Mouse (Mus musculus) heart, adult 18-20 months (tissue): Measurements from ENCODE around the gene Ktn1. TPM values are rescaled to one million over a fixed set of nuclear protein-coding genes. Genes with fewer than 3 reads are reported as not detected.

Experiments used
- DNase-seq, 2 experiments: peaks; one replicate each; pipeline ENCODE4 v3.0.0; 2021 to 2022; ENCODE audit warnings: mixed read lengths in 1 of 2
- total RNA-seq, 2 experiments: library from RNA; stranded (reverse); gene quantifications; 2 replicates each; pipeline ENCODE4 v1.2.3; 2021

Gene Ktn1
- total RNA-seq, 2 experiments from 2014 or later, result 188 to 203 TPM

DNA sequence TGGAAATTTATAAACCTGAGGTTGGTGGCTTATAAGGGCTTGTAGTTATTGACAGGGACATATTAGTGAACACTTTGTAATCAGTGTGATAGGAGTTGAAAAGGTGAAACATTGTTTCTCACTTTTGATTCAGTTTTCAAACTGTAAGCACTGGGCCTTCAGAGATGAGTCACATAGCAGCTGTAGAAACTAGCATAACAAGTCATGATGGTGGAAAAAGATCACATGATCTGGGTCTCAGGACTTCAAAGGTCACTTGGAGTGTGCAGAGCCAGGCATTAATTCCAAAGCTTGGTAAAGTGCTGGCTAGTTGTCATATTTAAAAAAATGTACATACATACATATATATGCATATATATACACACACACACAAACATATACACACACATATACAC, 16.2 kb downstream of the Ktn1 start:
- no peak for DNase-seq

DNA sequence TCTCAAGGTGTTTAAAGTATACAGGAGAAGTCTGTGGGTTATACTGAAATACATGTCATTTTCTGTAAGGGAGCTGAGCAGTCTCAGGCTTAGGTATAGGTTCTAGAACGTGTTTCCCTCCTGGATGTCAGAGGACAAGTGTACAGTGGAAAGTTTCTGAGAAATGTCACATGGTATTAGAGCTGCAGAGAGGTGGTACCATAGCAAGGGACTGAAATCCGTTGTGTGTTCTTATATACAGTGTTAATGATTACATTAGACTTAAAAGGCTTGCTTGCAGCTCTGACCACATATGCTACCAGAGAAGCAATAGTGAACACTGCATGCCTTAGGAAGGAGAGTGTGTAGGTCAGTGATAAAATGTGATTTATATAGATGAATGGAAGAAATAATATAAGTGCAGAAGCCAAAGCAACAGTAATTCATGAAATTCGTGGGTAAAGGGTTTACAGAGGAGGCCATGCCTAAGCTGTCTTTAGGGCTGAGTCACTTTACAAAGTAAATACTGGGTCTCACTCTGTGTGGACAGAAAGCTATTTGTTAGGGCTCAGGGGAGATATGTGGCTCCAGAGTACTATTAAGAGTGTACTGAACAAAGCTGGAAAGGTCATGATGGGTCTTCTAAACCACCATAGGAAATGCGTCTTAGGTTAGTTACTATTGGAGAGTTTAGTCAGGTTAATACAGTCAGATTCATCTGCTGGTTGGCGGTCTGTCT, 17.0 kb downstream of the Ktn1 start:
- no peak for DNase-seq

DNA sequence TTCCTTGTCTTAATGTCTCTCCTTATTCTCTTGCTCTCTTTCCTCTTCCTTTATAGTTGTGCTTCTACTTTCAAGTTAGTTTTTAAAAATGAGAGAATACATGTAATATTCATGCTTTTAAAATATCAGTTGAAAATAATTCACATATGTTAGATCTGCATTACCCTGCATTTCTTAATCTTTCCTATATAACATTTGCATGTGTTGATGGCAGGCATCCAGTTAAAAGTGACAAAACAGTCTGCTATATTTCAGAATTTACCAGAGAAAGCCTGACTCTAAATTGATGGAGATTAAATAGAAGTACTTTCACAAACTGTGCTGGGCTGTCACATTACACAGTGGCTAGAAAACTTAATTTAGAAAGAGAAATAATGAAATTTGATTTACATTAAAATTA, 19.8 kb downstream of the Ktn1 start:
- DNase-seq, result no peak

DNA sequence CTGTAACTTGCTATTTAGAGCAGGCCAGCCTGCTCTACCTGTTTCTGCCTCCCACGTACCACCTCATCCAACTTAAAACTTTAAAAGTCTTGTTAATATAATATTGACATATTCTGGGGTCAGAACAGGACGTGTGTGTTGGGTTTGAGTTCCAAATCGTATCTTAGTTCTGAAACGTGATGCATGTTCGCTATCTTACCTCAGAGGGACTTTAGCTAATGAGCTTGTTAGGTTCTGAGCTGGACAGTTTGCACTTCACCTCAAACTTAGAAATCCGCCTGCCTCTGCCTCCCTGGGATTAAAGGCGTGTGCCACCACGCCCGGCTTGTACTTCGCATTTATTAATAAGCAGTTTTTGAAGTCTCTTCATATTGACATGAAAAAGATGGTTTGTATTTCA, 34.6 kb downstream of the Ktn1 start:
- no peak for DNase-seq

DNA sequence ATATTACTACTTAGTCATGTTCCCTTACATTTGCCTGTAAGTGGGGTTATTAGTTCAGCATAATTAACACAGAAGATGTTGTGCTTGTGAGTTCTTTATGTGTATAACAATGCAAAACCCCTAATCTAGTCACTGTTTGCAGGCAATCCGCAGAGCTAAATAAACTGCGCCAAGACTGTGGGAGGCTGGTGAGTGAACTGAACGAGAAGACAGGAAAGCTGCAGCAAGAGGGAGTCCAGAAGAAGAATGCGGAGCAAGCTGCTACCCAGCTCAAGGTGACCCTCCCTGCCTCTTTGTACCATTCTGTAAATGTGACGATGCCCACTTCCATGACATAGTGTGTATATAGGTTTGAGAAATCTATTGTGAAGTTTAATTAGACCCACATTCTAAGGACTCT, 36.3 kb downstream of the Ktn1 start:
- DNase-seq, result no peak

DNA sequence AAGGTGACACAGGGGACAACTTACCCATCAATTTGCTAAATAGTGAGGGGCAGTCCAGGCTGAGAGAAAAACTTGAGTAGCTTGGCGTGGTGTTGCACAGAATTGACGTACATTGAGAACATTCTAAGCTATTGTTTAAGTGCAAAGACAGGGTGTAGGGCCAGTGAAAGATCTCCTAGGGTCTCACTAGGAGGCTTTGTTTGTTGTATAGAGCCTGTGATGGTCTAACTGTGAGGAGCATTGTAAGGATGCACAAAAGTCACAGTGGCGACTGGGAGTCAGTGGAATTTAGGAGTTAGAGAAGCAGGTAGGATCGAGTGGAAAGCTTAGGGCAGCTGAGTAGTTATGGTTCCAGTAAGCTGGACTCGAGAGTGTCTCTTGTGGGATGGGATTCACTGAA, 50.9 kb downstream of the Ktn1 start:
- no peak for DNase-seq

DNA sequence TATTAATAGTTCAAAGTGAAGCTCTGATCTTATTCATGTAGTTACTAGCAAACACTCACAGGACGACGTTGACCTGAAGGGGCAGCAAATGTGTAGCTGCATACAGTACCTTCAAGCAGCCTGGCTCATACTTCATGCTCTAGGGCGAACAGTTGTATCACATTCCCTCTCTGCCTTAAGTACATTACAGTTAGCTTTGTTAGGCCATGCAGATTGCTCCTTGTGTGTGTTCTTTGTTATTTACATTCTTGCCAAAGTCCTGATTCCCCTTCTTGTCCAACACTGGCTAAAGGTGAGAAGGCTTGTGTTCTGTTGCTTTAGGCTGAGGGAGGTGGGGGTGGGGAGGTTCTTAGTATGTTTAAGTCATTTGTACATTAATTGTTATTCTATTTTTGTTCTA, 61.3 kb downstream of the Ktn1 start:
- DNase-seq, result no peak

DNA sequence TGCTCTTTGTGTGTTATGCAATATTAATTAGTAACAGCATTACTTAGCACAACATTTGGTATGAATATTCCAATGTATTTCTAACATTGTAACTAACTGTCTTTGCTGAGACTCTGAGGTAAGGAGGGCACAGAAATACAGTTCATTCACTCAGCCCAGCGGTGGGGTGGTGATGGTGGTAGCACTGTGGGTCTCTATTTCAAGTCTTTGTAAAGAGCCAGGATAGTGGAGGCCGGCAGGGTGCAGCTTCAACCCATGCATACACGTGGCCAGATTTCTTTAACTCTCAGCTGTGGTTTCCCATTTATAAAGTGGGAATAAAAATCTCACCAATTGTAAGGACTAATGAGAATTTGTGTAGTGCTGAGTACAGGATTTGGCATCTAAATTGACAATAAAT, 67.5 kb downstream of the Ktn1 start:
- DNase-seq, result no peak

DNA sequence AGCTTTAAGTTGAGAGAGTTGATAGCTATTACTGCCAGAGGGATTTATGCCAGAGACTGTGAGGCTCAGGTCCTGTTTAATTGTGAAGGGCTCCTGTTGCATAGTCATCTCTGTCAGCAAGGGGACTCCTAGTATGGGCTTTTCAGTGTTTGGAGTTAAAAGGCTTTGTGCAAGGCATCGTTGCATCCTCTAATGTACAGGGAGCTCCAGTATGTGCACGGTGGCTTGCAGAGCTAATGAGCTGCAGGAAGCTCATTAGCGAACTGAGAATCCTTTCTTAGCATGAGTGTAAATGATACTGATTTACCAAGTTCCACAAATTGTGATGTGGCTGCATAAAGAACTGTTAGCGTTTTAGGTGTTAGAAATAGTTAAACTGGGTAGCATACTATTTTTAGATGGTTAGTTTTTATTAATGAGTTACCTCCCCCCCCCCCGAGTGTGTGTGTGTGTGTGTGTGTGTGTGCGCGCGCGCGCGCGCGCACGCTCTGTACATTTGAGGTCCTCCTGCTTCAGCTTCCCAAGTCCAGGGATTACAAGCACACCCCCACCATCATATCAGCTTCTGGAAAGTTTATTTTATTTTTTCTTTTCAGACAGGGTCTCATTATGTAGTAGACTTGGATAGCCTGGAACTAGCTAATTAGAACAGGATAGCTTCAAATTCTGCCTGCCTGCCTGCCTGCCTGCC, 69.8 kb downstream of the Ktn1 start:
- no peak for DNase-seq

DNA sequence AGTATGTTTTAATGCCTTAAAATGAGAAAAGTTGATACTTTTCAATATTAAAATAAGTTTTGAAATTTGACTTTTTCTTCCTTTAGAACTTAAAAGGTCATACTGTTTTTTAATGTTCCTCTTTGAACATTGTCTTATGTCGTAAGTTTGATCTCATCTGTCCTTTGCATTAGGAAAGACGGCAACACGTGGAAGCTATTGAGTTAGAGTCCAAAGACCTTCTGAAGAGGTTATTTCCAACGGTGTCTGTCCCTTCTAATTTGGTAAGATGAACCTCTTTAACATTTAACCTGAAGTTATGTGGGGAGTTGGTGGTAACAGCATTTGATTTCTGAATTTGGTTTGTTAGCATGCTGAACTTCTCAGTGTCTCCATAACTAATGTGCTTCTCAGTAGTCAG, 71.8 kb downstream of the Ktn1 start:
- DNase-seq, result no peak

DNA sequence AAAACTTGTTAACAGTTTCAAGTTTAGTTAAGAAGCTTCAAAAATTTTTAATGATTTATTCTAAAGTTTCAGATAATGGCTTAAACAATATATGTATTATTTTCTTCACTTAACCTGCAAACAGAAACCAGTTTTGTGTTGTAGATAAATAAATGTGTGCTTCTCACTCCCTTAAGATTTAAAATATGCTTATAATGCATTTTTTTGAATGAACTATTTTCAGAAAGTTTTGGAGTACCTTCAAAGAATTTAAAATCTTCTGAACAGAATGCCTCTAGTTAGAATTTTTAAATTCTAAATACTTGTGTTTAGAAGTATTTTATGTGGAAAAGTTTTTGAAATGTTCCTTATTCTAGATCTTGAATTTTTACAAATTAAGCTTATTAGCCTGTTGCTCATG, 74.8 kb downstream of the Ktn1 start:
- no peak for DNase-seq

DNA sequence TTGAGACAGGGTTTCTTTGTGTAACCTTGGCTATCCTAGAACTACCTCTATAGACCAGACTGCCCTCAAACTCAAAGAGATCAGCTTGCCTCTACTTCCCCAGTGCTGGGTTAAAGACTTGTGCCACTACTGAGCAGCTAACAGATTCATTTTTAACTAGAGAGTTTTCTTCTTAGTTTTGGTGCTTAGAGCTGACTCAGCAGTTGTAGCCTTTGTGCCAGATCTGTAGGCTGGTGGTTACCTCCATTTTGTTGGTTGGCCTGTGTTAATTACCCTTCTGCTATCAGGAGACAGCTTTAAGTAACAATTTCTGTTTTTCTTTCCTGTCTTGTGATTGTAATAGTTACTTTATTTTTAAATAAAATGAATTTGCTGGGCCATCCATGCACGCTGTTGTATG, 80.3 kb downstream of the Ktn1 start:
- no peak for DNase-seq

DNA sequence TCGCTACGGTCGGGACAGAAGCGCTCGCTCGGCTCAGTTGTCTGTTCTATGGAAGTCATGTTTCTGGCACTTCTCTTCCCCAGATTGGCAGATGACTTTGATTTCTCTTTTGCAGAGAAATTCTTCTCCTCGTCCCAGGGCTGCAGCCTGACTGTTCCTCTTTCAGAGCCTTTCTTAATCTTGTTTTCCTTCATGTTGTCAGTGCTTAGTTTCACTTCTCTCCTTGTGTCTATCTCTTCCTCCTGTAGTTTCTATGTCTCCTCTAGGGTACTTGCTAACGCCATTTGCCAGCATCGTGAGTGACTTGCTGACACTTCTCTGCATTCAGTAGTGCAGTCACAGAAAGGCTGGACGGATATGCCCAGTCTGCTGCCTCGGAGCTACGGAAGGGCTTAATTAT, 87.1 kb downstream of the Ktn1 start:
- peak in 1 of 2 experiments; percentile 15 for DNase-seq

DNA sequence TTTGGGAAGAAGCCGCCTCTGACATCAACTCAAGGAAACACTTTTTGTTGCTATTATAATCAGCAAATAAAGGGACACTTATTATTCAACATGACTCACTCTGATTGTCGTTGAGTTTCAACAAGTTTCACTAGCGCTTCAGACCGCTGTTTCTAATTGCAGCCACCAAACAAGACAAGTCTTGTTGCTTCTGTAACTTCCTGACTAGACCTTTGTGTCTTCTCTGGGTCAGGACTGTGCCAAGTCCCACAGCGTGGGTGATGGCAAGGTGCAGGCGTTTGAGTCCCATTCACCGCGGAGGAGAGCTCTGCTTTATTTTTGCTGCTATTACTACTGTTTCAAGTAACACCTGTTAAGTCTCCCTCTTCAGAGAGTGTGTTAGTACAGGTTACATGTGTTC, 88.2 kb downstream of the Ktn1 start:
- no peak for DNase-seq

DNA sequence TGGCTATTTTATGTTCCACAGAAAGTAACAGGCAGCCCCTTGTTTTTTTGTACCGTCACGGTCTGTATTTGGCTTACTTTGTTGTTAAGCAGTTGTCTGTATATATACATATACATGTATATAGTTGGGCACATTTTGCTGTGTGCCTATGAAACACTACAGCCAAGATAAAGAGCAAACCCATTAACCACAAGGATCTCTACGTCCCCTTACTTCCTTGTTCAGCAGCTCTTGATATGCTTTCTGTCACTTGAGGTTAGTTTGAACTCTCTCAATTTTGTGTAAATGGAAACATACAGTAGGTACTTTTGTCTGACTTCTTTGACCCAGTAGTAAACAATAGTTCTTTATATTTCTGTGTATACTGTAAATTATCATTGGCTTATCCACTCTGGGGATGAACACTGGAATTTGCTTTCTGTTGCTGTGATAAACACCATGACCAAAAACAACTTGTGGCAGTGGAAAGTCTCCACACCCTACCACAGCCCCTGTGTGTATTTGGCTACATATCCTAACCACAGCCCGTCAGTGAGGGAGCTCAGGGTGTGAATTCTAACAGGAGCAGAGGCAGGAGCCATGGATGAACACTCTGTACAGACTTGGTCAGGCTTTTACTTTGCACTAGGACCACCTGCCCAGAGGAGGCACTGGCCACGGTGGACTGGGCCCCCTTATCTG, 92.2 kb downstream of the Ktn1 start:
- no peak for DNase-seq

DNA sequence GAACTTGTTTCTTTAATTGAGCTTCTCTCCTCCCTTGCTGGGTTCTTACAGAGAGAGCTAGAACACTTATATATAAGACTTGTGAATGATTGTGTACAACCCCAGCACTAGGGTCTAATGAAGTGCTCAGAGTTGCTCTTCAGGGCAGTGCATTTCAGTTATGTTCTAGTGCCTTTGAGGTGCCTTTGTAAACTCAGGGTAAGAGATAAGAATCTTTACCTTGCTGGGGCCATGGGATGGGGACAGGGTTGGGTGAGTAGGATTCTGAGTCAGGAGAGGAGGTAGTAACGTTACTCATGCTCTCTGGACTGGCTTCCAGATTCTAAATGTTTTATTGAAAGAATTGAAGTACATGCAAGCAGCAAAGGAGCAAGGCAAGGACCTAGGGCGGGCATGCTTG, 92.8 kb downstream of the Ktn1 start:
- DNase-seq, result no peak

DNA sequence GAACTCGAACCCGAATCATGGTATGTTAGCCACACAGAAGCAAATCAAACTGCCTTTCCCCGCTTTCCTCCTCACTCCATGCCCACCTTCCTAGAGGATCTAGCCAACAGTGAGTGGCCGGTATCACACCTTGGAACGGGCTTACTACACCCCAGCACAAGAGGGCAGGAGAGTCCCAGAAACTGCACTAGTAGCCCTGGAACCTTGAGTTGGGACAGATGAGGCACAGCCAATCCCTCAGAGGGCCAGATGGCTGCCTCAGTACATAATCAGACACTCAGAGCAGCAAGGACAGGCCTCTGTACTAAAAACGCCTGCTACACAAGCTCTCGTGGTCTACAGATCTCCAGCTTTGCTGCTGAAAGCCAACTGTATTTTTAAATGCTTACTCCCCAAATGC, 94.4 kb downstream of the Ktn1 start:
- no peak for DNase-seq

DNA sequence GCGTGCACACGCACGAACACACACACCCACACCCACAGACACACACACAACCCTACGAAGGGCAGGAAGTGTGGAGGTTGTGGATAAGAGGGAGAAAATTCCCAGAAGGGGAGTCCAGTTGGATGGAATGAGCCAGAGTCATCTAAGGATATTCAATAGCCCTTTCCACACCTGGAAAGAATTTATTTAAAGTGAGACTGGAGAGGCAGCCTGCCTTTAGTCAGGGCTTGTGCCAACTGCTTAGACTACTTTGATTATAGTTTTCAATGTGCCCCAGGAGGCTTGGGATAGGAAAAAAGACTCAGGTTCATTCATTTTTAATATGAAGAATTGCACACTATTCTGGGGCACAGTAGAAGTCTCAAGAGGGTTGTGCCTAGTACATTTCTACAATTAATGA, 96.8 kb downstream of the Ktn1 start:
- no peak for DNase-seq

DNA sequence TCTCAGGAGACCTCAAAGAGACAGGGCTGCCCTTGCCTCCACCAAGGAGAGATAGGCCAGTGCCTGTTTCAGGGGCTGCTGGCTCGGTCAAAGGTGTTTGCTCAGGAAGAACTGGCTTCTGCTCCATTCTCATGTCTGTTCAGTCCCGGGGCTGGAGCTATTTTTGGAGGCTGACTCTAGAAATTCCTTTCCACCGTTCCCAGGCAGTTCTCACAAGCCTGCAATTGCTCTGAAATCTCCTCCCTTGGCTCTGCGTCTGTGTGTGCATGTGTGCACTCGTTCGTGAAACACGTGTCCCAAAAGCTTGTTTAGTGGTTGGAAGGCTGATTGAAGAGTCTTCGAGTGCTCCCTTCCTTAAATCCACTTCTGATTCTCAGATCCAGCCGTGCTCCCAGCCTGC, 99.3 kb downstream of the Ktn1 start:
- peak; percentile 76 to 85 for DNase-seq

DNA sequence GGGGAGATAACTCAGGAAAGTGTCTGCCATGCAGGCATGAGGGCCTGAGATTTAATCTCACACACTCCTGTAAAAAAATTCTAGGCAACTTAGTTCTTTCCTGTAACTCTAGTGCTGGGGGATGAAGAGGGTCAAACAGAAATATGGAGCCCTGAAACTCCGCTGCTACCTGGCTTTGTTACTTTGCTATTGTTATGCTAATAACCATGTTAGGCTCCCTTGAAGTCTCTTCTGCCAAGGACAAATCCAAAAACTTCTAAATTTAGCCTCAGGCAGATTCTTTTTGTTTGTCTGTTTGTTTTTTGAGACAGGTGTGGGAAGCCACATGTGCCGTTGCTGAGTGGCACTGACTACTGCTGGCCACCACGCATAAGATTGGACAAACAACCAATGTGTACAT, 100.5 kb downstream of the Ktn1 start:
- DNase-seq, result no peak

DNA sequence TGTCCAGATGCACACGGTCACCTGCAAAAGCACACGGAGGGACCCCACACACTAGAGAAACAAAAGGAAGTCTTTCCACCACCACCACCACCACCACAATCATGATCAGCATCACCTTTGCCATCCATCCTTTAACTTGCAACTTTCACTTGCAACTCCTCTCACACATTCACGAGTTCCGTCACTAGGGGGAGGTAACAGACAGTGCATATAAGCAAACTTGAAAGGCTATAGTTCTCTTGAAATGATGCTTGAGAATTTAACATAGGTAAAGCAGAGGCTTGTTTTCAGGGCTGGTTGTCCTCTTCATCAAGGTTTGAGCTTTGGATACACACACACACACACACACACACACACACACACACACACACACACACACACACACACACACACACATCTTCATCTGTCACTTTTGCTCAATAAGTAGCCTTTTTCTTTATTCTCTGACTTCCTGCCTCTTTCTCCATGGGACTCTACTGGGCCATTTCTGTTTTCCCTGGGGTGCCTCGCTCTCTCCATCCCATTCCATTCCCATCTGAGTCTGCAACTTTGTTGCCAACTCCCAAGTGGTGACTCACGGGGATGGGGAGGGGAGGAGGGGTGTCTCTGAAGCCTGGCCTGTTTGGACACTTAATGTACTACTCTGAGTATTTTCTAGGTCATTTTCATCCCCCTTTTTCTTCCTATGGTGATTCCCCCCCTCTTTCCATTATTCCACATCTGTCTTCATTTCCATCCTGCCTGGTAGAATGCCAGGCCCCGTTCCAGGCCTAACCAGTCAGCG, 103.4 kb downstream of the Ktn1 start:
- peak; percentile 77 to 81 for DNase-seq

DNA sequence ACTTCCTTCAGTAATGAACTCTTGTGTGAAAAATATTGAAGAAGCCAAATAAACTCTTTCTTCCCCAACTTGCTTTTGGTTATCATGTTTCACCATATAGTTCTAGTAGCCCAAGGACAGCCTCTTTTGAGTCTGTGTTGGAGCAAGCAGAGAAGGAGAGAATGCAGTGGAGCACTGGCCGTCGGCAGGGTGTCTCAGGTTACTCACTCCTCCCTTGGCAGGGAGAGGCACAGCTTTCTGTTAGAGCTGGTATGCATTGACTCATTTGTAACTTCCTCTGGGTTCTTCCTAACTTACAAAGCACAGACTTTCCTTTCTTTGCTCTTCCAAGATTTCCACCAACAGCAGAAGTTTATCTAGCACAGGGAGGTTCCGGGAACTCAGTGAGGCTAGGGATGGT, 105.3 kb downstream of the Ktn1 start:
- no peak for DNase-seq
